Mouse (Mus musculus) liver, embryonic 14.5 days (tissue): ENCODE measurements around the gene Jarid2.
"Not testable (repeated sequence)": the region's sequence is repeated elsewhere in the genome, so short reads cannot be mapped to it uniquely, and the experiment has no call there.

Experiments
- CTCF ChIP-seq: IDR thresholded peaks from 2 replicates; pipeline ENCODE4 v1.5.1; 2016; ENCODE audit warnings: antibody characterized with exemption, low read depth, control low read depth
- EP300 ChIP-seq: IDR thresholded peaks from 2 replicates; pipeline ENCODE4 v1.6.1; 2016; ENCODE audit warnings: antibody characterized with exemption, low read depth

DNA sequence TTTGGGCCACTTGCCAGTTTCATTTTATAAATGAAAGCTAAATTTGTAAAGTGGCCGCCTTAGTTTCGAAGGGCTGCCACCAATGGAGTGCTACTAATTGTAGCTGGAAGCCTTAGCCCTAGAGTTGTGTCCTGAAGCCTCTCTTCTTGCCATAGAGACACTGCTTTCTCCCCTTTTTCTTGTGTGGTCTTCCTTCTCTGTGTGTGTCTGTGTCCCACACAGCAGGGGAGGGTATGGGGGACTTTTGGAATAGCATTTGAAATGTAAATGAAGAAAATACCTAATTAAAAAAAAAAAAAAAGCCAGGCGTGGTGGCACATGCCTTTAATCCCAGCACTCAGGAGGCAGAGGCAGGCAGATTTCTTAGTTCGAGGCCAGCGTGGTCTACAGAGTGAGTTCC lies 10.8 kb upstream of the Jarid2 start:
- not testable (repeated sequence) for TF ChIP-seq CTCF, EP300
